Mouse (Mus musculus): ENCODE data around the gene Npnt. TPM values are rescaled to one million over a fixed set of nuclear protein-coding genes. Genes with fewer than 3 reads are reported as not detected.

Npnt gene
- polyA plus RNA-seq, 1 experiment from 2014 or later = 11.4 TPM

Other genes with a start within 250 kb of the Npnt start
- 23.3 and 28.9 TPM in 2 replicates for gene Ints12, start 141.5 kb upstream of the Npnt start, polyA plus RNA-seq (2014; fragmentation: Nextera tagmentation; extraction: Ambion mirVana)
- gene Gstcd, start 141.7 kb upstream of the Npnt start, polyA plus RNA-seq (2014; fragmentation: Nextera tagmentation; extraction: Ambion mirVana) = 9.2 and 12.7 TPM in 2 replicates